Mouse (Mus musculus) testis, postnatal 14 days (tissue): ENCODE measurements around the gene Chsy1.

Source experiments
- DNase-seq: peaks from one replicate; pipeline ENCODE4 v3.0.0; 2021; ENCODE audit warnings: low spot score

Chsy1 gene

DNA sequence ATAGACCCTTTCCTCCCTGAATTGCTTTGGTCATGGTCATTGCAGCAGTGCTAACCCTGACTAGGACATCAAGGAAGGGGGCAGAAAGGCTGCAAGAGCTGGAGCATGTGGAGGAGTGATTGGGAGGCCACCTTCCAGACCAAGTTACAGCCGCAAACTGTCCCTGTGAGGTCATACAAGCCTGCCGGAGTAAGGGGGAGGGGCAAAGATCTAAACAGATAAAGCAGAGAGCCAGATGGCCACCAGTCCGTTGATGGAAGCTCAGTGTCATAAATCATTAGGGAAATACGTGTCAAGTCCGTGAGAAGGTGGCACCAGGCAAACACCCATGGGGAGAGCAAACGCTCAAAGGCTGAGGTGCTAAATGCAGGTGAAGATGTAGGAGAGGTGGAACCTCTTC lies 105.2 kb downstream of the Chsy1 start:
- DNase-seq = no peak

DNA sequence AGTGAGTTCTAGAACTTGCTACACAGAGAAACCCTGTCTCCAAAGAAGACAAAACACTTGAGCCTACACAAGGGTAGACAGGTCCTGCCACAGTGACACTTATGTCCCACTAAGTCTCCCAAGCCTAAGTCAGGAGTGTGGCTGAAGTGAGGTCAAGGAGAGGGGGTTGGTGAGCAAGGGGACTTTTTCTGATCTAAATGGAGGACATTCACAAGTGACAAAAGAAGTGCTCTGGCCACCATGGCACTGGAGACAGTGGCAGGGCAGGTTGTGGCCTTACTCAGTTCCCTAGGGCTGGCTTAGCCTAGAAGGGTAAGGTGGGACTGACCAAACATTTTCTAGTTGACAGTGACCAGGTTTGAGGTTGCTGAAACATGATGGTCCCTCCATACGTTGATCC lies 106.6 kb downstream of the Chsy1 start:
- DNase-seq = no peak

DNA sequence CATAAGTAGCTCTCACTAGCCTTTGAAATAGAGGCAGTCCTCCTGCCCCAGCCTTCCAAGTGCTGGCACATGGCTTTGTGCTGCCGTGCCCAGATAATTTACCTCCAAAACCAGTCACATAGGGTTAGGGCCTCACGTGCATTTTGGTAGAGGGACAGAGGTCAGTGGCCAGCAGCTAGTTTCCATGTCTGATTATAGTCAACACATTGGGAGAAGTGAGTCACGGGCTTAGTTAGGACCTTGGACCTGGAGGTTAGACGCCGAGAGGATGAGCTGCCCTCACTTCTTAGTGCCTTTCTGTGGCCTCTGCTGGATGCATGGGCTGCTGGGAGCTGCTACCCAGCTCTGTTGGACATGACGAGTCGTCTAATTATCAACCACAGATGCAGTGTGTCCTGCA lies 107.7 kb downstream of the Chsy1 start:
- no peak for DNase-seq

DNA sequence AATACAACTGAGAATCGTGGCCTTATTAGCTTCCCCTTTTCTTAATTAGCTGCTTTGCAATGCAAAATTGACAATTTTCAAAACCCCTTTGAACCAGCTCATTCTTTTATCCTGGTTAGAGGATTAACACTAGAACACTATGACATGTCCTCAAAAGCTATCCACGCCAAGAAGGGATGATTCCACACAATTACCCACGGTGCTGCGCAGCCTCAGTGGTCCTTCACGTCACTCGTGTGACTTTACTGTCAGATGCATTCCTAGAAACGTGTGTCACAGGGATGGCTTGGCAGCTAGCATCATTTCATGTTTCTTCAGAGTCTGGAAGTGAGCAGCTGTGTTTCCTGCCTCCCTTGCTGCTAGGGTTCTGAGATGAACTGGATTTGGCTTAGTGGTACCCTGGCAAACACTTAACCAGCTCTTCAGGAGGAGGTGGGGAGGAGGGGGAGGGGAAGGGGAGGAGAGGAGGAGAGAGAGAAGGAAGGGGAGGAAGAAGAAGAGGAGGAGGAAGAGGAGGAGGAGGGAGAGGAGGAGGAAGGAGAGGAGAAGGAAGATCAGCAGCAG lies 108.3 kb downstream of the Chsy1 start:
- no peak for DNase-seq

DNA sequence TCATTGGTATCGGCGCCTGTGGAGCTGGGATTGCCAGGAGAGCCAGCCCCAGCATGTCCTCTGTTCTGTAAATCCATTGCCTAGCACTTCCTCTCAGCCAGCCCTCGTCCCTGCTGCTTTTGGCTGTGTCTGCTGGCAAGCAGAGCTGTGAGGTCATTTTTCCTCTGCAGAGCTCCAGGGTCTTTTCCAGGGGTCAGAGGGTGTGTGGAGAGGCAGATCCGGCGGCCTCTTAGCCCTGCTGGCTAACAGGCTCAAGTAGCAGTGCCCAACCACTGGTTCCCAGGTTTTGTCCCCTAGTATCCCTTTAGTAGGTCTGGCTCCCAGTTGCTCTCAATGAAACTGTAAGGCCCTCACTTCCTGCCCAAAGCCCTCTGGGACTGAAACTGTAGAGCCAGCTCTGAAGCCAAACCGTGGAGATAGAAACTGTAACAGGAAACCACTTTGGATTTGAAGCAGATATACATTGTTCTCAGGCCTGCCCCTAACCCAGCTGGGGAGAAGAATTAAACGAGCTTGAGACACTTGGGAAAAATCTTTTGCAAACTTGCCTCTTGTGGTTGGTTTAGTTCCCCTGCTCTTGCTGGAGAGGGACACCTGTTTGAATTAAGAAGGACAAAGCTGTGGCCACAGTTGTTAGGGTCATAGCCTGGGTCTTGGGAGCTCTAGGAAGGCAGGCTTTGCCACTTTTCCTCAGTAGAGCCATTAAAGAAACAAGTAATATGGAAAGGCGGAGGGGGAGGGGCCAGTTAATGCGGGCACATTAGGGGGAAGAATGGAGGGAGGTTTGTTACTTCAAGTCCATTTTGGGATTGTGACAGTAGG lies 109.1 kb downstream of the Chsy1 start:
- DNase-seq = no peak

DNA sequence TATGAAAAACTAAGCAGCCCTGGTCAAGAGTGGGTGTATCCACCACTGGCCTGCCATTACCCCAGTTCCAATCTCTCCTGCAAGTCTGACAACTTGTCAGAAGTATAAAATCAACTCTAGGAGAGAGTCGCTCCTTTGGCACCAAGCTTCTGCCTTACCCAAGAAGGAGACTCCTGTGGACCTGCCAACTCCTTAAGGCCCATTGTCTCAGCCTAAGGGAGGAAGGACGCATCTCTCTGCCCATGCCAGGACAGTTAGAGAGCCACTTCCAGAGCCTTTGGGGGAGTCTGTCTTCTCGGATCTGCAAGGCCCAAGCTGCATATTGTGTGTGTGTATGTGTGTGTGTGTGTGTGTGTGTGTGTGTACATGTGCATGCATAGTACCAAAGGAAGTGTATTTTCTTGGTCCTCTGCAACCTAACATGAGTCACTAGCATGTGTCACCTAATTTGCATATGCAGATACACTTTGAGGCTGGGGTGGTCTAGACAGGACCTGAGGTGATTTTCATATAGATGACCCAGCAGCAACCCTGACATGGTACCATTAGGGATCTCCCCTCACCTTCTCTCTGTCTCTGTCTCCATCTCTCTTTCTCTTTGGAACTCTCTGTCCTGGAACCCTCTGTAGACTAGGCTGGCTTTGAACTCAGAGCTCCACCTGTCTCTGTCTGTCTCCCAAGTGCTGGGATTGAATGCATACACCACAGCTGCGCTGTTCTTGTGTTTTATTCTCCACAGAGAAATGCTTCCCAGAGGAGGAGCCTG lies 109.9 kb downstream of the Chsy1 start:
- no peak for DNase-seq

DNA sequence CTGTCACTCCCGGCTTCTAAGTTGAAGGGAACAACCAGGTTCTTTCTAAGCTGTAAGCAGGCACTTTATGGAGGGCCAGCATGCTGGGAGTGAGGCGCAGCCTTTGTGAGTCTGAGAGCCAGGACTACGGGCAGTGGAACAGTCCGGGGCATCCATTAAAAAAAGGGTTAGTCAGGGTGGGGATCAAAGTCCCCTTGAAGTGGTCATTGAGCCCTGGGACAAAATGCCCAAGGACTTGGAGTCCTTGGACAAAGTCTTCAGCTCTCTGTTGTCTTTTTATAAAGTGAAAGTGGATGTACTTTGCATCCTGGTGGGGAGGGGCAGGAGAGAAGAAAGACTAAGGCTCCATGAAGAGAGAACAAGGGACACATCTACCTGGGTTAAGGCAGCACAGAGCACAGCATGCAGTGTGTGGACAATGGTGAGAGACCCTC lies 110.5 kb downstream of the Chsy1 start:
- DNase-seq = no peak

DNA sequence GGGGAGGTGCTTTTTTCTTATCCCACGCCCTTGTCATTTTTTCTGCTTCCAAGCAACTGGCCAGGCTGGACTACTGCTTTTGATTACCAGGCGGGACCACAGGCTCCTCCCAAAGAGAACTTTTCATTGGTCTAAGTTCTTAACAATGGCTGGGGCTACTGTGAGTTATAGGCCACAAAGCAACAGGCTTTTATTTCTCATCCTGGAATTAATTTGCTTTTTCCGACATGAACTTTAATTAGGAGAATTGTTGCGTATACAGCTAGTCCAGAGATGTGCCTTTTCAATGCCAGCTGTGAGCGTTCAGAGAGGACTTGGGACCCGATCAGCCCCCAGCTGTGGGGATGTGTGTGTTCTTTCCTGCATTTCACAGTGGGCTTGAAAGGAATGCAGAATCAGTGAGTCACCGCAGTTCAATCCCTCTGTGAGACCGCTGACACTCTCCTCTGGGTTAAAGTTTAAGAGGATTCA lies 113.3 kb downstream of the Chsy1 start:
- no peak for DNase-seq
